Mouse (Mus musculus) megakaryocyte progenitor cell, adult 5-6 weeks (primary cell): Measurements from ENCODE around the gene Gm49403. TPM values are rescaled to one million over a fixed set of nuclear protein-coding genes. Genes with fewer than 3 reads are reported as not detected.
"Not testable (repeated sequence)": the region's sequence is repeated elsewhere in the genome, so short reads cannot be mapped to it uniquely, and the experiment has no call there.

ENCODE experiments used
- ATAC-seq: replicated peaks from 2 replicates; pipeline ENCODE4 v1.8.0; 2016; ENCODE audit warnings: mild to moderate bottlenecking, moderate TSS enrichment, inconsistent platforms; ENCODE audit not compliant: poor library complexity
- total RNA-seq, 2 experiments: library from RNA; stranded (forward) in 1 of 2; stranded (reverse) in 1 of 2; fragments of 157-497, 149-512 nt in 1 of 2; fragments of 200-1000 nt in 1 of 2; gene quantifications; 2 replicates each; pipeline versions ENCODE4 v1.2.3 to v1.2.4; 2015 to 2017

The Gm49403 gene
- total RNA-seq, 2 experiments from 2014 or later = not detected

DNA sequence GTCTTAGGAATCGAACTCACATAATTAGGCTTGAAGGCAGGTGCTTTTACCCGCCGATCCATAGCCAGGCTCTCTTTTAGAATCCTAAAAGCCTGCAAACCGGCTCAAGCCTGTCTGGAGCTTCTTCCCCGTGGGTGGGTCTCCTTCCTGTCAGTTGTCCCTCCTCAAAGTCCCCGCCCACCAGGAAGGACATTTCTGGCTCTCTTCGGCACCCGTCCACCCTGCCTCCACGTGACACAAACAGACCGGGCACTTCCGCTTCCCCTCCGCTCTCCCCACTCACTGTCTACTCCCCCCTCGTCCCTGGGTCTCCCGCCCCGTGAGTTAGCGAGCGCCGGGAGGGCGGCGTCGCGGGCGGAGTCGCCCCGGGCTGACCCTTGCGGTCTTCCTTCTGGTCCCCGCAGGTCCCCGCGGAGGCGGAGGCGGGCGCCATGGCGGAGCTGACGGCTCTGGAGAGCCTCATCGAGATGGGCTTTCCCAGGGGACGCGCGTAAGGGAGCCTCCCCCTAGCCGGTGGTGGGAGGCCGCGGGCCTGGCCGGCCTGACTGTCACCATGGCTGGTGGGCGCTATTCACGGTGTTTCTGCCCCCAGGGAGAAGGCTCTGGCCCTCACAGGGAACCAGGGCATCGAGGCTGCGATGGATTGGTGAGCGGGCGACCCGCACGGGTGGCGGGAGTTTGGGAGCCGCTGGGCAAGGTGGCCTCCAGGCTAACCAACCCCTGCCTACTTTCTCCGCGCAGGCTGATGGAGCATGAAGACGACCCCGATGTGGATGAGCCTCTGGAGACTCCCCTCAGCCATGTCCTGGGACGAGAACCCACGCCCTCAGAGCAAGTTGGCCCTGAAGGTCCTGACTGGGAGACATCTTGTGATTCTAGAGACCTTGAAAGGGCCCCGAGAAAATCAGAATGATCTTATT, 12.2 kb upstream of the Gm49403 start, which contains the start of gene Ubxn1:
Gene Ubxn1, plus strand, starts transcription at position 230 of the 920 bp plus-strand sequence.
- peak; percentile 99 for ATAC-seq

DNA sequence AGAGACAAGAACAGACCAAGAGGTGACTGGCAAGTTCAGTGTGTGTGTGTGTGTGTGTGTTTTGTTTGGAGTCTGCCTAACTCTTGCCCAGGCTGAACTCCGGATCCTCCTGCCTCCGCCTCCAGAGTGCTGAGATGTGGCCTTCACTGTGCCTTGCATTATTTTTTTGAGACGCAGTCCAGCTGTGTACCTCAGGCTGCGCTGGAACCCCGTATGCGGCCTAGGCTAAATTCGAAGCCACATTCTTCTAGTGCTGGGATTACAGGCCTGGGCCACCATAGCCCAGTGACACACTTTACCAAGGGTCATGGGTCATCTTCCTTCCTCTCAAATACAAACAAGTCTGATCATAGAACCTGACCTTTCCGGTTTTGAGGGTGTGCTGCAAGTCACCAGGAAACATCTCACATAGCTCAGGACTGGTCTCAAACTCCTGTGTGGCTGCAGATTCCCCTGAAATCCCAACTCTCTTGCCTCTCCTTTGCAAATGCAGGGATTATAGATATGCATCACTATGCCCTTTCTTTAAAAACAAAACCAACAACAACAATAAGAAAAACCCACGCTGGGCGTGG, 11.4 kb upstream of the Gm49403 start:
- no peak for ATAC-seq

DNA sequence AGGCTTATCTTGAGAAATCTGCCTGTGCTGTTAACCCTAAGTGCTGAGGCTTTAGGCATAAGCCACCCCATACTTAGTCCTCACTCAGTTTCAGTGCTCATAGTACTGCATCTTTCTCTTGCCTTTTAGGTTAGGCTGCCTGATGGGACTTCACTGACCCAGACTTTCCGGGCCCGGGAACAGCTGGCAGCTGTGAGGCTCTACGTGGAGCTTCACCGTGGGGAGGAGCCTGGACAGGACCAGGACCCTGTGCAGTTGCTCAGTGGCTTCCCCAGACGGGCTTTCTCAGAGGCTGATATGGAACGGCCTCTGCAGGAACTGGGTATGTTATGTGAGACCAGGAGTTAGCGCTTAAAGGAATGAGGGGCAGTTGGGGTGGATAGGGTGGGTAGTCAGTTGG, 8.7 kb upstream of the Gm49403 start:
- ATAC-seq = no peak

DNA sequence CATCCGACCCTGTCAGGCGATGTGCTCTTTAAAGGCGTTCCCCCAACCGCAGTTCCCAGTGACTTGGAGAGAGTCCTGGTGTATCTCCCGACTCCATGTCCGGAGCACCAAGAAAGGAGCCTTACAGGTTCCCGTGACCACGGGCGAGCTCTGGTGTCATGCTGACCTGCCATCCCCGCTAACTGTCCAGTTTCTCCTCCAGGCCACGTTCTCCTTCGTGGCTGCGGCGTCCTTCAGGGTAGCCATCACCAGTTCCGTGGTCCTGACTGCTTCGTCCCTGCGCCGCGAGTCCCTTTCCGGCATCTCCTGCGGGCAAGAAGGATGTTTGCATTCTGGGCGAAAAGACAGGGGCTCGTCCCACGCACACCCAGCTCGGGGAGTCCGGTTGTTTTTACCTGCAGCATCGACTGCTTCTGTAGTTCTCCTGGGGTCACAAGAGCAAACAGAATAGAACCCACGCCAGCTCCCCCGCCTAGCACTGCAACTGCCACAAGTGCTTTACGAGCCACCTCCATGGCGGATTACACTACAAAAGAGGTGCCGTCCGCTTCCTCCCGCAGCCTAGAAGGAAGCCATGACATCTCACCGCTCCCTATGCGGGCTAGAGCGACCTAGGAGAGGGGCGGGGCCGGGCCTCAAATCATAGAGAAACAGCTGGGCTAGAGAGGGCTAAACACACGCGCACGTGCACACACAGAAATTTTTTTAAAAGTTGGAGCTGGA, 3.3 kb upstream of the Gm49403 start, which contains the start of gene Uqcc3:
Gene Uqcc3, minus strand, starts transcription at position 613 of the 723 bp plus-strand sequence.
- ATAC-seq = peak; percentile 98

GRCm38 (mm10) chr19:8881034-8881392, 2.7 kb upstream of the Gm49403 start:
- ATAC-seq = peak; percentile 21

DNA sequence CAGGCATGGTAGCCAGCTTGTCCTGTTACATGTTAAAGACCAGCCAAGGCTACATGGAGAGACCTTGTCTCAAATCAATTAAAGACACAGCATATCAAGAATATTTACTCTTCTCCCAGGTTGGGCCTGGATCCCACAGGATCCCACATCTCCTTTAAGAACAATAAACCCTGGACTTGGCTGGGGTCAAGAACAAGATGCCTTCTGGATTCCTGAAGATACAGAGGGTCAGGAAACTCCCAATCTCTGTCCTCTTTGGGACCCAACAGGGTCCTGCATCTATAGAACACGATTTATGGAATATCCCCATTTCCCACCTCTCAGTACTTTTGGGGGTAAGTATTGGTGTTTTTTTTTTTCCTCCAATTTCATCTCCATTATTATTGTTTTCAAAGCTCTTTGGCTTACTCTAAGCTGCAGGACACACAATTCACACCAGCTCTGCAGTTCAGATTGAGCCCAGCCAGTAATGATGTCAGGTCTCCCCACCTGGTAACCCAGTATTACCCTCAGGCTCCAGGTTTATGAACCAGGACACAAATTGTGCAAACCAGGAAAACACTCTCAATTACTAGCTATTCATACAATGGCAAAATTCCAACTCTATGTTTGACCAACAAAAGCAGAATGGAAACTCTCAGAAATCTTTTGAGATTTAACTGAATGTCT, 3.3 kb downstream of the Gm49403 start:
- ATAC-seq = no peak

DNA sequence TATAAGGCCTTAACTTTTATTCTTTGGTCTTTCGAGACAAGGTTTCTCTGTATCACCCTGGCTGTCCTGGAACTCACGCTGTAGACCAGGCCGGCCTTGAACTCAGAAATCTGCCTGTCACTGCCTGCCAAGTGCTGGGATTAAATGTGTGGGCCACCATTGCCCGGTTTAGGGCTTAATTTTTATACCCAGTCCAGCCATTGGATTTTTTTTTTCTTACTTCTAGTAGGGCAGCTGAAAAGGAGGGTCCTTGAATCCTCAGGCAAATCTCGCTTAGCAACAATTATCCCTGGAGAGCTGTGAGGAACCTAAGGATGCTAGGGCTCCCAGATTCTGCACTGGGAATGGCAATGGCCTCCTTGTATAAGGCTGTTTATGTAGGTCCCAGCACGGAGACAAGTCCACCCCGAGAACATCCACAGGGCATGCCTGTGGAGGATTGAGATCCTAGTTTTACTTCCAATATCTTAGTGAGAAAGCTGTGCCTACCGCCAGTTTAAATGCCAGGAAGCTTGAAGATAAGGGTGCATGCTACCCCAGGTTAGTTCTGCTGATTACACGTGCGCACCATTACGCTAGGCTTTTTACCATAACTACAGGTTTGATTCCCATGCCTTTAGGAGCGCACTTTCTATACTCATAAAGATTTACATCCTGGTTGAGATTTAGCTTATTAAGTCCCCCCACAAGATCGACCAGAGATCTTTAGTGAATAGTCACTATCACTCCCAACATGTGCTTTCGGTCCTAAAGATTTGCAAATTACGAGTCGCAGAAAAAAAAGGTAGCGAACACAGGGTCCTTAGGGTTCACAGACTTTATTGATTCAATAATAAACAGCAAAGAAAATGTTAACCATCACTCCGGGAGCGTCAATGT, 4.1 kb downstream of the Gm49403 start:
- ATAC-seq = 0 out of 2 replicates have a peak, but pooled peaks have one; percentile 9

DNA sequence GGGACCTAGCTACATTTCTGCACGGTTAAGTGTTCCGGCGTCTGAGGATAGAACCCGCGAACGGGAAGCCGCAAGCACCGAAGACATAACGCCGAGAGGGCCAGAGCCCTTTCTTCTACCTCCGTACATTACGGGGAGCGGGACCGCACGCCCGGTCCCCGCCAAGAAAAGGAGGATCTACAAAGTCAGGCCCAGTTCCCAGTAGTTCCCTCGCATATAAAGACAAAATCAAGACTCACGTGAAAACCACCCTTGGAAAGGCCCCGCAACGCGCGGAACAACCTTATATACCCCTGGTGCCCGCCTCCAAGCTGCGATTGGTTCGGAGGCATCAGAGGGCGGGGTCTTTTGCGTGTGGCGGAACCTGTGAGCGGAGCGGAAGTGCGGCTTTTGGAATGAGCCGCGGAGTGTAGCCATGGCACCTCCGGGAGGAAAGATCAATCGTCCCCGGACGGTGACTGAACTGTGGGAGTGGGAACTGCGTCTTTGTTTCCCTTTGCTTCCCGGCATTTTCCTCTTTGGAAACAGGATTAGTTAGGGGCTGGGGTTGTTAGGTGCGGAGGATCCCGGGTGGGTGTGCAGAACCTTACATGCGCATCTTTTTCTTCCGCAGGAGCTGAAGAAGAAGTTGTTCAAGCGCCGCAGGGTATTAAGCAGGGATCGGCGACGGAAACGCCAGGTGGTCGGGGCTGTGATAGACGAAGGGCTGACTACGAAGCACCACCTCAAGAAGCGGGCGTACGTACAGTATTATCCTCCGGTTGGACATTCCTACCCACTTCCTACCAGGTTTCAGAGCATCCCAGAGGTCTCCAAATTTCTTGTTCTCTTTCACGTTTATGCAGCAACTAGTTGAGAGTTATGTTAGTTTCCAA, 5.0 kb downstream of the Gm49403 start, which contains the start of the genes 1810009A15Rik and Gm49416:
Gene 1810009A15Rik, plus strand, starts transcription at position 343 of the 875 bp plus-strand sequence.
Gene Gm49416, plus strand, starts transcription at position 416 of the 875 bp plus-strand sequence.
- peak; percentile 87 for ATAC-seq

GRCm38 (mm10) chr19:8892829-8893766, 9.4 kb downstream of the Gm49403 start, which contains the start of gene Ints5:
Ints5 (plus strand) TSS chr19:8893005.
- ATAC-seq = peak; percentile 66

DNA sequence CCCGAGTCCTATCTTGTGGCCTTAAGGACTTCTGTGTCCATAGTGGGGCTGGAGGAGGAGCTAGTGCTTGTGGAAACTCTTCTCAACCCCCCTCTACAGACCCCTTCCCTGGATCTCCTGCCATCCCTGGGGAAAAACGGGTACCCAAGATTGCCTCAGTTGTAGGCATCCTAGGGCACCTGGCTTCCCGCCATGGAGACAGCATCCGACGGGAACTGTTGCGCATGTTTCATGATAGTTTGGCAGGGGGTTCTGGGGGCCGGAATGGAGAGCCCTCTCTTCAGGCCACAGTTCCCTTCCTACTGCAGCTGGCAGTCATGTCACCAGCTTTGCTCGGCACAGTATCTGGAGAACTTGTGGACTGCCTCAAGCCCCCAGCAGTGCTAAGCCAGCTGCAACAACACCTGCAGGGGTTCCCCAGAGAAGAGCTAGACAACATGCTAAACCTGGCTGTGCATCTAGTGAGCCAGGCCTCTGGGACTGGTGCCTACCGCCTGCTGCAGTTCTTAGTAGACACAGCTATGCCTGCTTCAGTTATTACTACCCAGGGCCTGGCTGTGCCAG, 11.7 kb downstream of the Gm49403 start:
- ATAC-seq = no peak

DNA sequence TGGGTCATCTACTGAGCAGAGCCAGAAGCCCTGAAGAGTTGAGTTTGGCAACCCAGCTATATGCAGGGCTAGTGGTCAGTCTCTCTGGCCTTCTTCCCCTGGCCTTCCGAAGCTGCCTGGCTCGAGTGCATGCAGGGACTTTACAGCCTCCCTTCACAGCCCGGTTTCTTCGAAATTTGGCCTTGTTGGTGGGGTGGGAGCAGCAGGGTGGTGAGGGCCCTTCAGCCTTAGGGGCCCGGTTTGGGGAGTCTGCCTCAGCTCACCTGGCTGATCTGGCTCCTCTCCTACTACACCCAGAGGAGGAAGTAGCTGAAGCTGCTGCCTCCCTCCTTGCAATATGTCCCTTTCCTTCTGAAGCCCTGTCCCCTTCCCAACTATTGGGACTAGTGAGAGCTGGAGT, 12.5 kb downstream of the Gm49403 start:
- ATAC-seq = not testable (repeated sequence)

DNA sequence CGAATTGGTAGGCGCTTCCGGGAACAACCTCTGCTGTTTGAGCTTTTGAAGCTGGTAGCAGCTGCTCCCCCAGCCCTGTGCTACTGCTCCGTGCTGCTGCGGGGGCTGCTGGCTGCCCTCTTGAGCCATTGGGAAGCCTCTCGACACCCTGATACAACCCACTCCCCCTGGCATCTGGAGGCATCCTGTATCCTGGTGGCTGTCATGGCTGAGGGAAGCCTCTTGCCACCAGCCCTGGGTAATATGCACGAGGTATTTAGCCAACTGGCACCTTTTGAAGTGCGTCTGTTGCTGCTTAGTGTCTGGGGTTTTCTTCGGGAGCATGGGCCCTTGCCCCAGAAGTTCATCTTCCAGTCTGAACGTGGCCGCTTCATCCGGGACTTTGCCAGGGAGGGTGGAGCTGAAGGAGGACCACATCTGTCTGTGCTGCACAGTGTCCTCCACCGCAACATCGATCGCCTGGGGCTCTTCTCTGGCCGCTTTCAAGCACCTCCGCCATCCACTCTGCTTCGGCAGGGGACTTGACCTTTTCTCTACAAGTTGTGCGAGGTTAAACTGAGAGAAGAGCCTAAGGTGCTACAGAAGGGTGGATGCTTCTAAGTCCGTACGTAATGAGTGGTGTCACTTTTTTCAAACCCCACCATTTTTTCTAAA, 13.6 kb downstream of the Gm49403 start:
- ATAC-seq = not testable (repeated sequence)

DNA sequence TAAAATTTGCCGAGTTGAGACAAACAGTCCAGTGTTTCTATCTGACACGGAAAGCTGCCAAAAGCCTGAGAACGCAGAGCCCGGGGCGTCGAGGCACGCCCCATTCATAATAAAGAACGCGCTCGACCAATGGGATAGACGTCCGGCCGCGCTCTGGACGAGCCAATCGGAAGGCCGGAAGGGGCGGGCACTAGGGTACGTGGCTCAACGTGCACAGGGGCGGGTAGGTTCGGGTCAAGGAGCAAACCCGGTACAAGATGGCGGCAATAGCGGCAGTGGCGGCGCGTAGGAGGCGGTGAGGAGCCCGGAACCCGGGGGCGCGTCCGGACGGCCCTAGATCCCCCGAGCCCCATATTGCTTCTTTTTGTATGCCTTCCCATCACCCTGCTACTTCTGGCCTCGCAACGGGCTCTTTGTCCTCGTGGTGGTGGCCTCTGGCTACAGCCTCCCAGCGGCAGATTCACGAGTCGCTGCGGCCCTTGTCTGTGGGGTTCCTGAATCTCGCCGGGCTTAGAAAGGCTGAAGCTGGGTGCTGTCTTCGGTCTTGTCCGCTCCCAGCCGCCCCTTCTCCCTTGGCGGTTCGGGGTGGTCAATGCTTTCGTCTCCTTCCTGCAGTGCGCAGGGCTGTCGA, 14.2 kb downstream of the Gm49403 start, which contains the start of gene Ganab:
Gene Ganab, plus strand, starts transcription at position 207 of the 631 bp plus-strand sequence.
- ATAC-seq = peak; percentile 96

- ATAC-seq = peak; percentile 22; the same call in 1 of the 2 replicates
Observed at GRCm38 (mm10) chr19:8898576-8898975, 14.8 kb downstream of the Gm49403 start.

GRCm38 (mm10) chr19:8899079-8899478, 15.3 kb downstream of the Gm49403 start:
- ATAC-seq = no peak

GRCm38 (mm10) chr19:8903412-8903811, 19.7 kb downstream of the Gm49403 start:
- no peak for ATAC-seq
